9 mouse cellular contexts compared by ENCODE assay signal in the genomic region with DNA sequence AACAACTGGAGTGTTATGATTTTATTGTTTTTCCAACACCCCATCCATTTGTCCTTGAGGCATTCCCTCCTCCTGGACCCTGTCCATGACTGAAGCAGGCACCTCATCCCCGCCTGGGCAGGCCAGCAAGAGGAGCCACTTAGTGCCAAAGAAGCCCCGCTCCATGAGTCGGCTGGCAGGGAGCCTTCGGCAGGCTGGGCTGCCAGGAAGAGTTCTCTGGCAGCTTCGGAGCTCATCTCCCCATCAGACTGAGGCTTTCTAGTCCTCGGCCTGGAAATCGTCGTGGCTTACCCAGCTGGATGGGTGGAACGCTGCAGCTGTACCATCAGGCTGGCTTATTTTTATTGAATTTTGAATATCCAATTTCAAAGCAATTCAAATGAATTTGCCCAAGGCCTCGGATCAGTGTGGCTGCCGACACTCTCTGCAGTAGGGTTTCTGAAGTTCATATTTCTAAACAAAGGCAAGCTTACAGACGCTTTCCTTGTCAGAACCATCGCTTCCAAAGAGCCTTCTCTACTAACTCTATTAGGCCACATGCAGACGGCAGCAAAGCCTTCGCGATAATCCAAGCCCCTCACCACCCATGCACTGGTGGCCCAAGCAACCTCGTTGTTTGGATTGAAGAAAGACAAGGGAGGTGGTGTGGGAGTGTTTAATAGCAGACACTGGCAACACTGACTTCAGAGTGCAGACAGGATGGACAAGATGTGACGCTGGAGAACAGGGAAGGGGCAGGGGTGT.
A peak's percentile ranks its signal among the peaks of the same experiment; 100 is the strongest.
DNase-seq lines count a peak whose midpoint lies in the region; TF ChIP-seq lines count a peak whose summit lies in the region.
"Had no signal": no experiment of that assay in that cellular context is flagged by ENCODE, and none has a peak within 500 bp of the region (broad histone marks: within the 10 kb centered on the region; RNA-seq: fewer than 3 reads in every experiment).

No protein-coding gene starts in this region.

- no peak overlapping the region for H3K4me3 ChIP-seq in ES-E14 (ENCODE audit: insufficient read depth in 1 of 2, low read depth in 1 of 2, low read length in 2 of 2, poor library complexity in 1 of 2, severe bottlenecking in 1 of 2)
- H3K4me3 ChIP-seq in gastrocnemius, adult 2 months, result no peak overlapping the region
- H3K4me3 ChIP-seq in thymus, adult 2 months (ENCODE audit: control insufficient read depth, insufficient read depth, low read length), result no peak overlapping the region
- H3K4me3 ChIP-seq: heart, adult 2 months had no signal

- H3K27me3 ChIP-seq in thymus, adult 2 months (ENCODE audit: control insufficient read depth, insufficient read depth, low read length), result no peaks in the 10 kb centered on the region

- in situ Hi-C loops in ES-E14 (cut with MboI; ENCODE audit: low sequenced_read_pairs in 2 of 2, unreplicated experiment in 2 of 2), result no loop called here

- H3K36me3 ChIP-seq in ES-E14 (ENCODE audit: control insufficient read depth, insufficient read depth, low read length, poor library complexity, severe bottlenecking), result no peaks in the 10 kb centered on the region
- no peaks in the 10 kb centered on the region for H3K36me3 ChIP-seq in thymus, adult 2 months (ENCODE audit: control insufficient read depth, insufficient read depth, low read length)

- no peaks in the 10 kb centered on the region for H3K9me3 ChIP-seq in ES-E14 (ENCODE audit: control insufficient read depth, insufficient read depth, low read depth, low read length)

- no peak overlapping the region for H3K9ac ChIP-seq in ES-E14 (ENCODE audit: insufficient read depth, low read depth, low read length, poor library complexity, severe bottlenecking)

- no peak for DNase-seq in ES-E14 (ENCODE audit: low read depth, low spot score)
- DNase-seq in cerebellum, adult 18-20 months, result peak; percentile 41 to 44
- DNase-seq in gastrocnemius, adult 2 months, result peak; percentile 46
- DNase-seq in left cerebral cortex, postnatal 4 days, result peak; percentile 94
- DNase-seq in right cerebral cortex, adult 18-20 months, result peak; percentile 55
- no peak for DNase-seq in thymus, adult 2 months
- no peak for DNase-seq in kidney, postnatal 25 days
- no peak for DNase-seq in retina, embryonic 14.5 days (ENCODE audit: low spot score)

- peak overlapping the region; percentile 12; the same call in 1 of the 2 replicates for H3K27ac ChIP-seq in ES-E14 (ENCODE audit: insufficient read depth, low read depth, low read length, poor library complexity, severe bottlenecking)
- no peak overlapping the region for H3K27ac ChIP-seq in gastrocnemius, adult 2 months
- H3K27ac ChIP-seq in thymus, adult 2 months (ENCODE audit: control insufficient read depth, insufficient read depth, low read length), result no peak overlapping the region
- H3K27ac ChIP-seq: heart, adult 2 months had no signal

- intact Hi-C loops in gastrocnemius, adult 2 months (cut with DNase I), result no loop called here
- intact Hi-C loops in left cerebral cortex, postnatal 4 days (cut with DNase I), result no loop called here

- WGBS in thymus, adult 2 months, result 91% methylated on average over 18 of the region's 18 CpGs

- no peak for TF ChIP-seq CTCF in gastrocnemius, adult 2 months (IDR thresholded peaks at IDR 0.05)
- no peak for TF ChIP-seq CTCF in thymus, adult 2 months (IDR thresholded peaks at IDR 0.05; ENCODE audit: borderline replicate concordance, control insufficient read depth, extremely low read depth, insufficient read depth, low read length, poor library complexity)

- no peaks in the 10 kb centered on the region for H3K4me1 ChIP-seq in ES-E14 (ENCODE audit: control insufficient read depth in 2 of 2, insufficient read depth in 2 of 2, low read length in 2 of 2, poor library complexity in 1 of 2)
- H3K4me1 ChIP-seq in thymus, adult 2 months (replicated peaks; ENCODE audit: control insufficient read depth, insufficient read depth, low read length), result no peaks in the 10 kb centered on the region

- no peak for TF ChIP-seq POLR2A in thymus, adult 2 months (IDR thresholded peaks at IDR 0.05; ENCODE audit: control insufficient read depth, extremely low read depth, insufficient read depth, low read length, poor library complexity)

TF ChIP-seq in ES-E14, 5 proteins besides CTCF, POLR2A, EP300 and RAD21:
- TF ChIP-seq CHD2 (IDR thresholded peaks at IDR 0.05; ENCODE audit: low read depth, low read length) (no peak), MAFK (IDR thresholded peaks at IDR 0.05; ENCODE audit: insufficient read depth, low read depth, low read length) (no peak), ZC3H11A (IDR thresholded peaks at IDR 0.05; ENCODE audit: borderline replicate concordance, low read depth, low read length) (no peak), HCFC1 (IDR thresholded peaks at IDR 0.05; ENCODE audit: borderline replicate concordance, insufficient read depth, low read length) (no peak), ZNF384 (IDR thresholded peaks at IDR 0.05; ENCODE audit: low read depth, low read length) (no peak)

Comparison
In these comparisons a context has a peak if more than half of its experiments do, and no peak if none do; other contexts are left out.
1. DNase-seq: peak in cerebellum, adult 18-20 months (2 of 2), gastrocnemius, adult 2 months (single experiment), left cerebral cortex, postnatal 4 days (single experiment) and right cerebral cortex, adult 18-20 months (single experiment); none in ES-E14 (single experiment), thymus, adult 2 months (single experiment), kidney, postnatal 25 days (0 of 2) and retina, embryonic 14.5 days (single experiment).